Mouse (Mus musculus): ENCODE results near the gene Ascc3.

The Ascc3 gene

GRCm38 (mm10) chr10:50895881-50896766 lies 303.7 kb downstream of the Ascc3 start:
- no peak for DNase-seq

GRCm38 (mm10) chr10:50896767-50897390 lies 304.4 kb downstream of the Ascc3 start:
- no peak for DNase-seq

- DNase-seq: no peak
Observed at GRCm38 (mm10) chr10:50897530-50898471, 305.3 kb downstream of the Ascc3 start.

GRCm38 (mm10) chr10:50898621-50899020 lies 306.2 kb downstream of the Ascc3 start:
- DNase-seq: no peak

- no peak for DNase-seq
Observed at GRCm38 (mm10) chr10:50899846-50900745, 307.6 kb downstream of the Ascc3 start.
